Mouse (Mus musculus) MEL (cell line): ENCODE measurements around the gene Wsb2. TPM values are rescaled to one million over a fixed set of nuclear protein-coding genes. Genes with fewer than 3 reads are reported as not detected.

Experiments
- DNase-seq: peaks from one replicate; pipeline ENCODE4 v3.0.0; 2011; ENCODE audit warnings: low read depth, low spot score
- H3K27ac ChIP-seq: 2 replicates; pipeline ENCODE4 v1.5.1; 2012; ENCODE audit warnings: low read depth, mild to moderate bottlenecking, control low read depth, low read length, moderate library complexity; ENCODE audit not compliant: control insufficient read depth
- H3K27me3 ChIP-seq, 2 experiments: fragments of 150-350 bp in 1 of 2; sonication (generic) in 1 of 2; 2 replicates each; pipeline ENCODE4 v1.6.1; 2012; ENCODE audit warnings: low read length in 2 of 2, mild to moderate bottlenecking in 2 of 2, improper control_type of control experiment in 1 of 2, moderate library complexity in 1 of 2; ENCODE audit not compliant: insufficient read depth in 2 of 2, control insufficient read depth in 1 of 2
- H3K36me3 ChIP-seq, 2 experiments: 2 replicates each; pipeline ENCODE4 v1.6.1; 2012 to 2014; ENCODE audit warnings: low read length in 2 of 2, improper control_type of control experiment in 1 of 2, inconsistent platforms in 1 of 2, mild to moderate bottlenecking in 1 of 2; ENCODE audit not compliant: insufficient read depth in 2 of 2, control insufficient read depth in 1 of 2
- H3K4me1 ChIP-seq, 2 experiments: fragments of 150-350 bp in 1 of 2; sonication (generic) in 1 of 2; 2 replicates each; pipeline ENCODE4 v1.6.1; 2012; ENCODE audit warnings: low read length in 2 of 2, improper control_type of control experiment in 1 of 2, mild to moderate bottlenecking in 1 of 2; ENCODE audit not compliant: insufficient read depth in 2 of 2, control insufficient read depth in 1 of 2
- H3K4me3 ChIP-seq, 2 experiments: fragments of 150-350 bp in 1 of 2; sonication (generic) in 1 of 2; 2 replicates each; pipeline ENCODE4 v1.5.1; 2012; ENCODE audit warnings: low read depth in 2 of 2, low read length in 2 of 2, mild to moderate bottlenecking in 2 of 2, moderate library complexity in 2 of 2, control low read depth in 1 of 2, improper control_type of control experiment in 1 of 2; ENCODE audit not compliant: control insufficient read depth in 1 of 2, insufficient read depth in 1 of 2
- H3K79me2 ChIP-seq: 2 replicates; pipeline ENCODE4 v1.6.1; 2012; ENCODE audit warnings: mild to moderate bottlenecking, low read length, moderate library complexity; ENCODE audit not compliant: control insufficient read depth, poor library complexity, insufficient read depth
- H3K9ac ChIP-seq: 2 replicates; pipeline ENCODE4 v1.6.1; 2012; ENCODE audit warnings: low read depth, mild to moderate bottlenecking, control low read depth, low read length, moderate library complexity; ENCODE audit not compliant: control insufficient read depth, poor library complexity, severe bottlenecking
- H3K9me3 ChIP-seq: fragments of 150-350 bp; sonication (generic); replicated peaks from 2 replicates; pipeline ENCODE4 v1.6.1; 2012; ENCODE audit warnings: mild to moderate bottlenecking, low read length, improper control_type of control experiment, moderate library complexity; ENCODE audit not compliant: insufficient read depth
- CTCF ChIP-seq, 3 experiments: IDR thresholded peaks in 2 of 3; conservative IDR thresholded peaks in 1 of 3; 2 replicates each; pipeline ENCODE4 v1.5.1; 2011 to 2012; ENCODE audit warnings: low read length in 3 of 3, low read depth in 2 of 3, mild to moderate bottlenecking in 2 of 3, improper control_type of control experiment in 1 of 3, inconsistent platforms in 1 of 3, mixed read lengths in 1 of 3, moderate library complexity in 1 of 3; ENCODE audit not compliant: control insufficient read depth in 1 of 3, insufficient read depth in 1 of 3, poor library complexity in 1 of 3, severe bottlenecking in 1 of 3
- EP300 ChIP-seq, 2 experiments: IDR thresholded peaks; 2 replicates each; pipeline ENCODE4 v1.6.1; 2011; ENCODE audit warnings: improper control_type of control experiment in 2 of 2, low read length in 2 of 2, low read depth in 1 of 2, mild to moderate bottlenecking in 1 of 2
- HCFC1 ChIP-seq: IDR thresholded peaks from 2 replicates; pipeline ENCODE4 v1.6.1; 2012; ENCODE audit warnings: low read depth, mild to moderate bottlenecking, inconsistent platforms, low read length, improper control_type of control experiment, moderate library complexity
- MAX ChIP-seq: IDR thresholded peaks from 2 replicates; pipeline ENCODE4 v1.6.1; 2011; ENCODE audit warnings: low read length, improper control_type of control experiment
- POLR2A ChIP-seq, 2 experiments: IDR thresholded peaks; 2 replicates each; pipeline ENCODE4 v1.6.1; 2011 to 2012; ENCODE audit warnings: low read length in 2 of 2, mild to moderate bottlenecking in 2 of 2, control low read depth in 1 of 2, improper control_type of control experiment in 1 of 2, low read depth in 1 of 2, moderate library complexity in 1 of 2; ENCODE audit not compliant: control insufficient read depth in 1 of 2, insufficient read depth in 1 of 2, poor library complexity in 1 of 2
- SIN3A ChIP-seq: IDR thresholded peaks from 2 replicates; pipeline ENCODE4 v1.6.1; 2012; ENCODE audit warnings: low read length, improper control_type of control experiment, inconsistent platforms
- SMC3 ChIP-seq: IDR thresholded peaks from 2 replicates; pipeline ENCODE4 v1.6.1; 2011; ENCODE audit warnings: low read depth, low read length, improper control_type of control experiment
- TCF12 ChIP-seq: IDR thresholded peaks from 2 replicates; pipeline ENCODE4 v1.6.1; 2014; ENCODE audit warnings: low read depth, mild to moderate bottlenecking, inconsistent platforms, low read length, improper control_type of control experiment, moderate library complexity
- UBTF ChIP-seq: IDR thresholded peaks from 2 replicates; pipeline ENCODE4 v1.6.1; 2012; ENCODE audit warnings: low read depth, mild to moderate bottlenecking, inconsistent platforms, low read length, improper control_type of control experiment, moderate library complexity, borderline replicate concordance; ENCODE audit not compliant: insufficient read depth
- polyA plus RNA-seq, 2 experiments: library from polyadenylated mRNA; stranded (reverse) in 1 of 2; unstranded in 1 of 2; fragments of >175 nt in 1 of 2; fragments of >200 nt in 1 of 2; gene quantifications; 2 replicates each; pipeline versions ENCODE4 v1.2.1 to v1.2.4; 2012; ENCODE audit warnings: low replicate concordance in 2 of 2, low read depth in 1 of 2; ENCODE audit not compliant: insufficient read length in 2 of 2, insufficient read depth in 1 of 2, missing spikeins in 1 of 2
- total RNA-seq: library from RNA; depleted of rRNA; stranded (reverse); fragments of 300-350 nt; gene quantifications from 2 replicates; pipeline ENCODE4 v1.2.3, GENCODE M21; 2012

Gene Wsb2
- total and polyA plus RNA-seq, 3 experiments = 32.9 to 56.9 TPM; not detected in 1

DNA sequence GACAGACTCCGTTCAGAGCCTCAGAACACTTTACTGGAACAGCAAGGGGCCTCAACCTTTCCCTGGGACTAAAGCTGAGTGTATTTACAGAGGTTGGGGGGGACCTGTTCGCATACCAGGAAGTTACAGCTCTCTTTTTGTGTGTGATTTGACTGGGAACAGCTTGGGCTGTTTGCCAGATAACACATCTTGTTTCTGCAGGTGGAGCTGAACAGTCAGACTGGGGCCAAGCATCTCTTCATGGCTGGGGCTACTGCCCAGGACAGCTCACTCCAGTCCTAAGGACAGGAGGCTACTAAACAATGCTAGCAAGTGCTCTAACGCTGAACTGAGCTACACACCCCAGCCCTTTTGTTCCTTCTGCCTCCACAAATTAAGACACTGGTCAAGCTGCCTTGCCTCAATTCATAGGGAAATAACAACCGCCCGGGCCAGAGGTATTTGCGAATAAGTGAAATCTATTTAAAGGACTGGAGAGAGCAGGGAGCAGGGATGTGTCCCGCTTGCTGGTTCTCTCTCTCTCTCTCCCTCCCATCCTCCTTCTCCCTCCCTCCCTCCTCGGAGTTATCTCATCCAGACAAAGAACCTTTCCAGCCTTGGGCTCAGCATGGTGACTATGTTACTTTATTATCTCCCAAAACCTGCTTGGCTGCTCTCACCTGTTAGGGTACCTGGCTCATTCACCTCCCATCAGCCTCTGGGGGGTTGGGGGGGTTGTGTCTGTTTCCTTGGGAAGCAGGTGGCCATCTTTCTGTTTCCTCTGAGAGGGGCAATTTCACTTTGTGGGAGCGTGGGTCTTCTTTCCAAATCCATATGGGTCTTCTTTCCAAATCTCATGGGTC lies 42.3 kb upstream of the Wsb2 start:
- Histone ChIP-seq H3K27ac (no peak overlapping the region), H3K9me3 (no peaks in the 10 kb centered on the region), H3K79me2 (no peaks in the 10 kb centered on the region; the same call in 1 of the 2 replicates), H3K4me3 (peak overlapping the region in 1 of 2 experiments; percentile 16; a peak in 1 of 4 replicates), H3K4me1 (peaks cover 4 to 20% of the 10 kb centered on the region in 2 experiments), H3K9ac (no peak overlapping the region), H3K36me3 (peaks cover 0 to 14% of the 10 kb centered on the region in 2 experiments; a peak in 2 of 4 replicates), H3K27me3 (no peaks in the 10 kb centered on the region; a peak in 1 of 4 replicates)
- TF ChIP-seq TCF12 = peak; percentile 23; the same call in 1 of the 2 replicates
- TF ChIP-seq EP300 (IDR thresholded peaks at IDR 0.05; ENCODE audit: low read depth in 1 of 2, low read length in 2 of 2) = 0 out of 4 replicates have a peak, but pooled peaks of 1 of the 2 experiments have one; percentile 12
- TF ChIP-seq SMC3 = no peak
- peak; percentile 38 for DNase-seq

GRCm38 (mm10) chr5:117318741-117319629 lies 38.1 kb upstream of the Wsb2 start, which contains the start of gene Vsig10:
Vsig10 (plus strand) TSS chr5:117319083.
- Histone ChIP-seq H3K27ac (no peak within 1 kb of the TSS), H3K4me3 (peak within 1 kb of the TSS; percentile 60 to 69), H3K36me3 (peaks cover 0 to 15% of the 10 kb centered on the region in 2 experiments; a peak in 2 of 4 replicates), H3K4me1 (peaks cover 7 to 15% of the 10 kb centered on the region in 2 experiments), H3K9me3 (no peaks in the 10 kb centered on the region), H3K79me2 (no peaks in the 10 kb centered on the region; the same call in 1 of the 2 replicates), H3K9ac (peak within 1 kb of the TSS; percentile 83), H3K27me3 (no peaks in the 10 kb centered on the region; a peak in 1 of 4 replicates)
- DNase-seq = peak; percentile 58
- TF ChIP-seq MAX (peak; percentile 25; the same call in 1 of the 2 replicates), CTCF (IDR thresholded peaks at IDR 0.05 in 2 of 3, conservative IDR thresholded peaks at IDR 0.05 in 1 of 3; ENCODE audit: control insufficient read depth in 1 of 3, insufficient read depth in 1 of 3, low read depth in 2 of 3, low read length in 3 of 3, poor library complexity in 1 of 3, severe bottlenecking in 1 of 3) (peak in 2 of 3 experiments; percentile 14 to 32; a peak in 3 of 6 replicates), UBTF (0 out of 2 replicates have a peak, but pooled peaks have one; percentile 82), SIN3A (no peak; the same call in none of the 2 replicates), HCFC1 (0 out of 2 replicates have a peak, but pooled peaks have one; percentile 34), POLR2A (IDR thresholded peaks at IDR 0.05; ENCODE audit: control insufficient read depth in 1 of 2, insufficient read depth in 1 of 2, low read depth in 1 of 2, low read length in 2 of 2, poor library complexity in 1 of 2) (peak in 1 of 2 experiments; percentile 54; a peak in 2 of 4 replicates)
